Mouse (Mus musculus) gastrocnemius, adult 8-10 months (tissue): ENCODE data around the gene Fh1. TPM values are rescaled to one million over a fixed set of nuclear protein-coding genes. Genes with fewer than 3 reads are reported as not detected.

ENCODE experiments used
- DNase-seq, 2 experiments: peaks; one replicate each; pipeline ENCODE4 v3.0.0; 2022; ENCODE audit warnings: low spot score in 2 of 2
- total RNA-seq, 4 experiments: library from RNA; stranded (reverse); gene quantifications; 2 replicates each; pipeline ENCODE4 v1.2.4; 2022

Fh1 gene
- total RNA-seq, 4 experiments from 2014 or later: 237 to 267 (median 244) TPM

DNA sequence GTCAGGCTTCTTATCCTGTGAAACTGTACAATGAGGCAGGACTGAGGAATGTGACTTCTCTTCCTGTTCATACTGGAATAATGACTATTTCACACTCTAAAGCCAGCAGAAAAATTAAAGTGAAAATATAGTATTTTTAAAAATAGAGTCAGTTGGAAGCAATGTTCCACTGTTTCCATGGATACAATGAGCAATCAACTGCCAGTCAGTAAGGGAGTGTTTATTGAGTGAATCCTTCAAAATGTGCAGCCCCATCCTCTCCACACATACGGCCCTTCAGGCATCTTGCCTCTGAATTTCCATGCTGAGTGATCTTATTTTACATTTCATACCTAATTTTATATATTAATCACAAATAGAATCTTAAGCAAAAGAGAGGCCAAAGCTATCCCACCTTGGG, 74.8 kb downstream of the Fh1 start:
- DNase-seq: no peak

Other genes with a start within 250 kb of the Fh1 start
- gene Rgs7, start 133.1 kb downstream of the Fh1 start, total RNA-seq: under 1 TPM in 2 of 4 experiments, not detected in 2; 0.31 to 0.46 TPM
- under 1 TPM in 1 of 4 experiments, not detected in 3; 0.11 TPM for gene Kmo, start 5.3 kb downstream of the Fh1 start, total RNA-seq
- 1 to 10 TPM; 3.8 to 6.2 (median 5.0) TPM for gene Opn3, start 67.1 kb upstream of the Fh1 start, total RNA-seq
- gene Chml, start 67.3 kb upstream of the Fh1 start, total RNA-seq: 1 to 10 TPM; 3.0 to 6.0 (median 3.7) TPM
- not detected for gene Wdr64, start 73.0 kb upstream of the Fh1 start, total RNA-seq